8 mouse cellular contexts compared by ENCODE assay signal in the genomic region with DNA sequence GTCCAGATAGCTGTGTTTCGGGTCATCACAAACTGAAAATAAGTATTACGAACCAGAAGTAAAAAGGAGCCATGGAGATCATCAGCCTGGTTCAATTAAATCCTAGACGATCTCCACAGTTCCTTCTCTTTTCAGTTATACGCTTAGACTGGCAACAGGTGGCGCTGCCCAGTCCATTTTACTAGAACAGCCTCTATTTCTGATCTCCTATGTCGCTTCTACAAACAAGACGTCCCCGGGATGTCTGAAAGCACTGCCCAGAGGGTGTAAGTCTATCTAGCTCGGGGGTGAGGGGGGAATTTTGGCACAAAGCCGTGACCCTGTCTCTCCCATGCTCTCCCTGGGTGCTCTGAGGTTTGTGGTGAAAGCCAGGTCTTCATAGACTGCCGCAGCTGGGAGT. TPM values are rescaled to one million over a fixed set of nuclear protein-coding genes. Genes with fewer than 3 reads are reported as not detected.
DNase-seq lines count a peak whose midpoint lies in the region; ATAC-seq and TF ChIP-seq lines count a peak whose summit lies in the region.

No protein-coding gene starts in this region.

- peak; percentile 72 for TF ChIP-seq CTCF in left cerebral cortex, adult 2 months (IDR thresholded peaks at IDR 0.05)

- H3K27ac ChIP-seq in hindbrain, embryonic 16.5 days (ENCODE audit: low read depth, low read length) = no peak overlapping the region
- no peak overlapping the region for H3K27ac ChIP-seq in left cerebral cortex, adult 2 months

- peak overlapping the region; percentile 62 for H3K4me2 ChIP-seq in hindbrain, embryonic 16.5 days (ENCODE audit: low read length)

- peaks cover 4% of the 10 kb centered on the region for H3K4me1 ChIP-seq in hindbrain, embryonic 16.5 days (ENCODE audit: control insufficient read depth, insufficient read depth, low read depth, low read length)

- H3K9me3 ChIP-seq in hindbrain, embryonic 16.5 days (ENCODE audit: control insufficient read depth, low read length) = no peaks in the 10 kb centered on the region

- DNase-seq in CD4-positive, CD25-positive, alpha-beta regulatory T cell, adult 2 months (ENCODE audit: low read depth, low spot score) = peak; percentile 55
- DNase-seq in cerebellum, postnatal 10 days = peak; percentile 78 to 82
- DNase-seq in gastrocnemius, adult 18-20 months (ENCODE audit: low spot score) = peak; percentile 70
- peak; percentile 35 to 39 for DNase-seq in left cerebral cortex, adult 2 months (ENCODE audit: extremely low spot score in 1 of 2, low spot score in 2 of 2)
- DNase-seq in right cerebral cortex, postnatal 25 days = peak; percentile 32

- no peaks in the 10 kb centered on the region for H3K27me3 ChIP-seq in hindbrain, embryonic 16.5 days (replicated peaks; ENCODE audit: control insufficient read depth, insufficient read depth, low read length)

- H3K36me3 ChIP-seq in hindbrain, embryonic 16.5 days (ENCODE audit: control insufficient read depth, insufficient read depth, low read length) = no peaks in the 10 kb centered on the region

- H3K9ac ChIP-seq in hindbrain, embryonic 16.5 days (ENCODE audit: low read depth, low read length) = peak overlapping the region; percentile 47; the same call in 1 of the 2 replicates

- 24% methylated on average over 11 of the region's 11 CpGs for WGBS in hindbrain, embryonic 16.5 days

- intact Hi-C loops in left cerebral cortex, adult 2 months (cut with DNase I) = loop anchor here (1.0 to 5.0 kb wide), 3 partner anchors 102 to 308 kb away; no protein-coding TSS in a partner anchor

- no peak for ATAC-seq in CD4-positive, CD25-positive, alpha-beta regulatory T cell, adult 4 months
- no peak for ATAC-seq in hindbrain, embryonic 16.5 days
- ATAC-seq in megakaryocyte progenitor cell, adult 5-6 weeks (replicated peaks; ENCODE audit: poor library complexity) = peak; percentile 78

- H3K4me3 ChIP-seq in hindbrain, embryonic 16.5 days (ENCODE audit: low read length) = peak overlapping the region; percentile 30
- H3K4me3 ChIP-seq in left cerebral cortex, adult 2 months = peak overlapping the region; percentile 32

RNA-seq across cellular contexts. Expression of a gene that starts 37.8 kb away (rescaled TPM):
- polyA plus RNA-seq in CD4-positive, CD25-positive, alpha-beta regulatory T cell, adult 4 months (2017; shearing (Covaris generic)) = 100 to 1,000 TPM in 1 of 2 experiments, 10 to 100 TPM in 1; 62.0 to 116 TPM
- total RNA-seq in gastrocnemius, adult 18-20 months (2021) = 10 to 100 TPM; 40.3 to 50.1 TPM
- 130 and 163 TPM in 2 replicates for polyA plus RNA-seq in hindbrain, embryonic 16.5 days (2015; fragmentation: Nextera tagmentation; extraction: Ambion mirVana)
- total RNA-seq in left cerebral cortex, adult 2 months (2021) = 10 to 100 TPM; 58.4 to 63.1 TPM
- 46.8 and 57.3 TPM in 2 replicates for total RNA-seq in megakaryocyte progenitor cell, adult 5-6 weeks (2015)
- 26.2 and 32.7 TPM in 2 replicates for total RNA-seq in megakaryocyte progenitor cell, adult 5-6 weeks (2017)

RNA-seq across cellular contexts. Expression of a gene that starts 41.3 kb away (rescaled TPM):
- polyA plus RNA-seq in CD4-positive, CD25-positive, alpha-beta regulatory T cell, adult 4 months (2017; shearing (Covaris generic)) = not detected
- total RNA-seq in gastrocnemius, adult 18-20 months (2021) = 1 to 10 TPM; 3.0 to 3.3 TPM
- 4.9 and 6.5 TPM in 2 replicates for polyA plus RNA-seq in hindbrain, embryonic 16.5 days (2015; fragmentation: Nextera tagmentation; extraction: Ambion mirVana)
- total RNA-seq in left cerebral cortex, adult 2 months (2021) = 1 to 10 TPM; 1.9 to 4.5 TPM
- total RNA-seq in megakaryocyte progenitor cell, adult 5-6 weeks (2015) = not detected in 2 replicates
- not detected in 2 replicates for total RNA-seq in megakaryocyte progenitor cell, adult 5-6 weeks (2017)
